Mouse (Mus musculus): Measurements from ENCODE around the gene Agrn. TPM values are rescaled to one million over a fixed set of nuclear protein-coding genes. Genes with fewer than 3 reads are reported as not detected.

Gene Agrn
- total RNA-seq (2014; fragmentation: Nextera tagmentation) (1.7 and 2.0 TPM in 2 replicates), total RNA-seq (2017) (0.38 and 0.70 TPM in 2 replicates), polyA plus RNA-seq (2012) (0.48 and 0.70 TPM in 2 replicates)

- Histone ChIP-seq H3K27me3 (ENCODE audit: insufficient read depth, low read length) (peaks cover 58% of the 10 kb centered on the region), H3K36me3 (replicated peaks) (no peaks in the 10 kb centered on the region), H3K9me3 (replicated peaks) (no peaks in the 10 kb centered on the region; the same call in 1 of the 2 replicates), H3K4me1 (ENCODE audit: insufficient read depth, low read depth, low read length) (peaks cover 21% of the 10 kb centered on the region), H3K4me3 (ENCODE audit: low read depth, low read length) (peak within 1 kb of the TSS; percentile 75)
- ATAC-seq (ENCODE audit: extremely low read depth, insufficient number of reproducible peaks, low FRiP score, poor library complexity, severe bottlenecking) (peak; percentile 38; the same call in 1 of the 2 replicates), DNase-seq (ENCODE audit: low spot score) (peak; percentile 51)
- no peak for TF ChIP-seq GATA2 (IDR thresholded peaks at IDR 0.05; ENCODE audit: borderline replicate concordance, low read depth, low read length)
- no peak for TF ChIP-seq POLR2AphosphoS5 (IDR thresholded peaks at IDR 0.05; ENCODE audit: insufficient replicate concordance, low read depth, low read length)
- no peak for TF ChIP-seq CTCF (IDR thresholded peaks at IDR 0.05; ENCODE audit: low read depth, low read length)
- no peak for TF ChIP-seq GATA1 (IDR thresholded peaks at IDR 0.05; ENCODE audit: borderline replicate concordance, low read length)
- TF ChIP-seq TAL1 (conservative IDR thresholded peaks at IDR 0.05; ENCODE audit: low read depth, low read length) = no peak
Measured at GRCm38 (mm10) chr4:156197131-156197828, at the start of gene Agrn. TSS of gene Agrn (minus strand) at chr4:156197488.

- DNase-seq (ENCODE audit: low spot score) = peak; percentile 28
- peaks cover 69% of the 10 kb centered on the region for H3K36me3 ChIP-seq (replicated peaks)
Measured at GRCm38 (mm10) chr4:156236651-156237447, 39.6 kb upstream of the Agrn start.

GRCm38 (mm10) chr4:156235808-156236533, 38.7 kb upstream of the Agrn start, which contains the start of gene Noc2l:
TSS of gene Noc2l (plus strand) at chr4:156236010.
- peak; percentile 52 for ATAC-seq (ENCODE audit: extremely low read depth, insufficient number of reproducible peaks, low FRiP score, poor library complexity, severe bottlenecking)
- Histone ChIP-seq H3K9me3 (replicated peaks) (no peaks in the 10 kb centered on the region), H3K4me3 (ENCODE audit: low read depth, low read length) (peak within 1 kb of the TSS; percentile 91), H3K36me3 (replicated peaks) (peaks cover 69% of the 10 kb centered on the region), H3K27me3 (ENCODE audit: insufficient read depth, low read length) (no peaks in the 10 kb centered on the region), H3K4me1 (ENCODE audit: insufficient read depth, low read depth, low read length) (peaks cover 49% of the 10 kb centered on the region)
- TF ChIP-seq POLR2AphosphoS5 (IDR thresholded peaks at IDR 0.05; ENCODE audit: insufficient replicate concordance, low read depth, low read length) = no peak
- TF ChIP-seq CTCF (IDR thresholded peaks at IDR 0.05; ENCODE audit: low read depth, low read length) = no peak
- no peak for TF ChIP-seq TAL1 (conservative IDR thresholded peaks at IDR 0.05; ENCODE audit: low read depth, low read length)
- DNase-seq (ENCODE audit: low spot score) = peak; percentile 94

More at GRCm38 (mm10) chr4:156236651-156237447, 39.6 kb upstream of the Agrn start:
- peaks cover 58% of the 10 kb centered on the region for H3K4me1 ChIP-seq (ENCODE audit: insufficient read depth, low read depth, low read length)
- no peak for ATAC-seq (ENCODE audit: extremely low read depth, insufficient number of reproducible peaks, low FRiP score, poor library complexity, severe bottlenecking)
- peak overlapping the region; percentile 76 for H3K4me3 ChIP-seq (ENCODE audit: low read depth, low read length)
- H3K9me3 ChIP-seq (replicated peaks) = no peaks in the 10 kb centered on the region
- TF ChIP-seq GATA1 (IDR thresholded peaks at IDR 0.05; ENCODE audit: borderline replicate concordance, low read length) (no peak), GATA2 (IDR thresholded peaks at IDR 0.05; ENCODE audit: borderline replicate concordance, low read depth, low read length) (no peak), POLR2AphosphoS5 (IDR thresholded peaks at IDR 0.05; ENCODE audit: insufficient replicate concordance, low read depth, low read length) (no peak), CTCF (IDR thresholded peaks at IDR 0.05; ENCODE audit: low read depth, low read length) (no peak), TAL1 (conservative IDR thresholded peaks at IDR 0.05; ENCODE audit: low read depth, low read length) (no peak)
- no peaks in the 10 kb centered on the region for H3K27me3 ChIP-seq (ENCODE audit: insufficient read depth, low read length)

DNA sequence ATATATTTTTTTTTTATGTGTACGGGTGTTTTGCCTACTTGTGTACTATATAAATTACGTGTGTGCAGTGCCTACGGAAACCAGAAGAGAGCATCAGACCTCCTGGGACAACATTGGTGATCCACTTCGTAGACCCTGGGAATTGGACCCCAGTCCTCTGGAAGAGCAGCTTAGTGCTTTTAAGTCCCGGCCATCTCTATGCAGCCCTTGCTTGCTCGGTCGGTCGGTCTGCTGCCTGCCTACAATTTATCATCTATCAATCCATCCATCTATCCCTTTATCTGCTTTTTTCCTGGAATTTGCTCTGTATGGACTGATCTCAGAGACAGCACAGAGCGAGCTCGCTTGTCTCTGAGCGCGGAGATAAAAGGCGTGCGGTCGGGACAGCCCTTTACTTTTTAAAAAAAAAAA, 38.1 kb upstream of the Agrn start:
- Histone ChIP-seq H3K4me1 (ENCODE audit: insufficient read depth, low read depth, low read length) (peaks cover 43% of the 10 kb centered on the region), H3K27me3 (ENCODE audit: insufficient read depth, low read length) (no peaks in the 10 kb centered on the region), H3K36me3 (replicated peaks) (peaks cover 69% of the 10 kb centered on the region), H3K4me3 (ENCODE audit: low read depth, low read length) (peak overlapping the region; percentile 91), H3K9me3 (replicated peaks) (no peaks in the 10 kb centered on the region)
- peak; percentile 51 for DNase-seq (ENCODE audit: low spot score)
- peak; percentile 10; the same call in 1 of the 2 replicates for ATAC-seq (ENCODE audit: extremely low read depth, insufficient number of reproducible peaks, low FRiP score, poor library complexity, severe bottlenecking)
- TF ChIP-seq GATA1 (IDR thresholded peaks at IDR 0.05; ENCODE audit: borderline replicate concordance, low read length) (no peak), POLR2AphosphoS5 (IDR thresholded peaks at IDR 0.05; ENCODE audit: insufficient replicate concordance, low read depth, low read length) (no peak), CTCF (IDR thresholded peaks at IDR 0.05; ENCODE audit: low read depth, low read length) (no peak), TAL1 (conservative IDR thresholded peaks at IDR 0.05; ENCODE audit: low read depth, low read length) (no peak), GATA2 (IDR thresholded peaks at IDR 0.05; ENCODE audit: borderline replicate concordance, low read depth, low read length) (no peak)

GRCm38 (mm10) chr4:156234701-156235213, 37.5 kb upstream of the Agrn start, which contains the start of gene Plekhn1:
TSS of gene Plekhn1 (minus strand) at chr4:156234857.
- ATAC-seq (ENCODE audit: extremely low read depth, insufficient number of reproducible peaks, low FRiP score, poor library complexity, severe bottlenecking) = peak; percentile 30; the same call in 1 of the 2 replicates
- no peaks in the 10 kb centered on the region for H3K27me3 ChIP-seq (ENCODE audit: insufficient read depth, low read length)
- DNase-seq (ENCODE audit: low spot score) = peak; percentile 76
- H3K4me3 ChIP-seq (ENCODE audit: low read depth, low read length) = peak within 1 kb of the TSS; percentile 91
- no peaks in the 10 kb centered on the region for H3K9me3 ChIP-seq (replicated peaks)
- H3K4me1 ChIP-seq (ENCODE audit: insufficient read depth, low read depth, low read length) = peaks cover 41% of the 10 kb centered on the region
- TF ChIP-seq GATA2 (IDR thresholded peaks at IDR 0.05; ENCODE audit: borderline replicate concordance, low read depth, low read length) = no peak
- no peak for TF ChIP-seq TAL1 (conservative IDR thresholded peaks at IDR 0.05; ENCODE audit: low read depth, low read length)
- peaks cover 69% of the 10 kb centered on the region for H3K36me3 ChIP-seq (replicated peaks)
